Mouse (Mus musculus) kidney, adult 18-20 months (tissue): Measurements from ENCODE around the gene Mup8.
"Not testable (repeated sequence)": the region's sequence is repeated elsewhere in the genome, so short reads cannot be mapped to it uniquely, and the experiment has no call there.

ENCODE experiments used
- DNase-seq: peaks from one replicate; pipeline ENCODE4 v3.0.0; 2021

Gene Mup8

GRCm38 (mm10) chr4:60222499-60222898 is at the start of gene Mup8:
Gene Mup8, minus strand, starts transcription at chr4:60222599.
- not testable (repeated sequence) for DNase-seq

- not testable (repeated sequence) for DNase-seq
Observed at GRCm38 (mm10) chr4:60265977-60266770, 43.8 kb upstream of the Mup8 start.

- peak; percentile 6 for DNase-seq
Observed at GRCm38 (mm10) chr4:60262706-60263105, 40.3 kb upstream of the Mup8 start.
